Mouse (Mus musculus): ENCODE measurements around the gene Atg5.
"Not testable (repeated sequence)": the region's sequence is repeated elsewhere in the genome, so short reads cannot be mapped to it uniquely, and the experiment has no call there.

DNA sequence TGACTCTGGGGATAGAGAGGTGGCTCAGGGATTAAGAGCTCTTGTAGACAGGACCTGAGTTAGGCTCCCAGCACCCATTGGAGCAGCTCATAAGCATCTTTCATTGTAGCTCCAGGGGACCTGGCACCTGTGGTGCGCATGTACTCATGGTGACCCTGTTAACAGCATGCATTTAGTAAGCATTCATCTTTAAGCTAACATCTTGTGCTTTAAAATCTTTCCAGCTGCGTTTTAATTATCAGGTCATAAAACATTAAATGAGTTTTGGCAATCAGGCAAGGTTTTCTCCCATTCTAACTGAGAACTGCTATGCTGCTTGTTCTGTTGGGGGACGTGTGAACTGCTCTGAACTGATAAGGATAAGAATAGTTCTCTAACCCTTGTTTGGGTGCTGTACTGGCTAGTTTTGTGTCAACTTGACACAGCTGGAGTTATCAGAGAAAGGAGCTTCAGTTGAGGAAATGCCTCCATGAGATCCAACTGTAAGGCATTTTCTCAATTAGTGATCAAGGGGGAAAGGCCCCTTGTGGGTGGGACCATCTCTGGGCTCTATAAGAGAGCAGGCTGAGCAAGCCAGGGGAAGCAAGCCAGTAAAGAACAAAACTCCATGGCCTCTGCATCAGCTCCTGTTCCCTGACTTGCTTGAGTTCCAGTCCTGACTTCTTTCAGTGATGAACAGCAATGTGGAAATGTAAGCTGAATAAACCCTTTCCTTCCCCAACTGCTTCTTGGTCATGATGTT is 68.7 kb downstream of the Atg5 start:
- TF ChIP-seq POLR2A (IDR thresholded peaks at IDR 0.05; ENCODE audit: borderline replicate concordance, extremely low read depth, insufficient read depth, insufficient read length, poor library complexity, severe bottlenecking); CTCF (IDR thresholded peaks at IDR 0.05; ENCODE audit: borderline replicate concordance, extremely low read depth, insufficient read depth, insufficient read length): not testable (repeated sequence)
